Mouse (Mus musculus) 3T3-L1 (cell line): ENCODE measurements around the gene Synpo2.

Experiments used
- DNase-seq: peaks from one replicate; pipeline ENCODE4 v3.0.0-alpha.2; 2015; ENCODE audit warnings: low read depth, low spot score

The Synpo2 gene

GRCm38 (mm10) chr3:123235921-123236320 is at the start of gene Synpo2:
Gene Synpo2 (minus strand): TSS chr3:123236149.
- no peak for DNase-seq

GRCm38 (mm10) chr3:123285649-123286048 is 49.7 kb upstream of the Synpo2 start:
- DNase-seq: peak; percentile 42

DNA sequence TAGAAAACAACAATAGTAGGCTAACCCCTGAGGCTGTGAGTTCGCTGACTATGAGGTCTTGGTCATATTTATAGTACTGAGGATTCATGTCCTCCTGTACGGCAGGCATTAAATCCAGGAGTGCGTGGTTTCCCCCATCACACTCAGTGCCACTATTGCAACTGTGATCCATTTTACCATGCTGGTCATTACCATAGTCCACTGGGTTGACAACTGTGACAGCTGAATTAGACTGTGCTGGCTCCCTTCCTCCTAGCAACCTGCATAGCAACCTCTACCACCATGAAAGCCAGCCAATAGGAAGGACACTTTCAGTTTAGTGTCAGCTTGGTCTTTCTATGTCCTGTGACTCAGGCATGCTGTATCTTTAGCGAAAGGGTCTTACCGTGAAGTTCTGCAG is 48.3 kb upstream of the Synpo2 start:
- no peak for DNase-seq

DNA sequence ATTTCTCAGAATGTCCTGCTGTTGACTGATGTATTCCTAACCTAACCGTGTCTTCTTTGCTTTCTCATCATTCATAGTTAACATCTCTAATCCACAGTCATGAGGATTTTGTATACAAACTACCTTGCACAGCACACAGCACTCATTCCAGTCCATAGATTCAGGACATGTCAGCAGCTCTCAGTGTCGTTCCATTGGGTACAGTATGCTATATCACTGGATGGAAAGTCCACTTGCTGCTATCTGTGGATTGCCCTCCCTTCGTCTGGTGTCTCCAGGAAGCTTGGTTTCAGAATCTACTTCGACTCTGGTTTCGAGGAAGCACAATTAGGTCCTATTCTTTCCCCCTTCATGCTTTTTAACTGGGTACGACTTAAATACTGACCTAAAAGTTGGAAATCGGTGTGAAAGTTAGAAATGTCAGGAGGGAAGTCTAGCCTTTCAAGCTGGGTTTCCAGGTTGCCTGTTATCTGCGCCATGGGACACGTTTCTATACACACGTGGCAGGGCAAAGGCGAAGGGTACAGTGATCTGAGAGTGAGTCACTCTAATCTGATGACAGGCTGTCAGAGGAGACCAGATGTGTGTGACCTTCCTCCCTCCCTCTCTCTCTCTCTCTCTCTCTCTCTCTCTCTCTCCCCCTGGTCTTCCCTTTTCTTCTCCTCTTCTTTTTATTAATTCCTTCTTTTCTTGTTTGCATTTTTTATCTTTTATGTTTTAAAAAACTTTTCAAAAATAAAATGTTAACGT is 47.1 kb upstream of the Synpo2 start:
- DNase-seq: peak; percentile 52

DNA sequence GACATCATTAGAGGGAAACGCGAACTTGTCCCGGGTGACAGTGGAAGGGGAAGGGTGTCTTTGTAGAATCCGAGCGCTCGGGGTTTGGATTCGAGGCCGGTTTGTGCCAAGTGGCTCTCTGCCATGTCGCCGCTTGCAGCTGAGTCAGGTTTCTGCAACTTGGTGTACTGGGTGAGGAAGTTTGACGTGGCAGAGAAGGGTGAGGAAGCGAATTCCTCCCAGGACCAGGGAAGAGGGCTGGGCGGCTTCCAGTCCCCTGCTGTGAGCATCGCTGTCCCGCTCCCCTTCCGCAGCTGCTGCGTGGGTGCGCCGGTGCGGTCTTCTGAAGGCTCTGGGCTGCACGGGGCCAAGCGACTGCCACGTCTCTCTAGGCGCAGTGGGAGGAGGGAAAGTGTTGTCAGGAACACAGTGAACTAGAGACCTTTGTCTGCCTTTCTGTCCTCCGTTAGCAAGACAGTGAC is 31.8 kb upstream of the Synpo2 start:
- DNase-seq: peak; percentile 87

DNA sequence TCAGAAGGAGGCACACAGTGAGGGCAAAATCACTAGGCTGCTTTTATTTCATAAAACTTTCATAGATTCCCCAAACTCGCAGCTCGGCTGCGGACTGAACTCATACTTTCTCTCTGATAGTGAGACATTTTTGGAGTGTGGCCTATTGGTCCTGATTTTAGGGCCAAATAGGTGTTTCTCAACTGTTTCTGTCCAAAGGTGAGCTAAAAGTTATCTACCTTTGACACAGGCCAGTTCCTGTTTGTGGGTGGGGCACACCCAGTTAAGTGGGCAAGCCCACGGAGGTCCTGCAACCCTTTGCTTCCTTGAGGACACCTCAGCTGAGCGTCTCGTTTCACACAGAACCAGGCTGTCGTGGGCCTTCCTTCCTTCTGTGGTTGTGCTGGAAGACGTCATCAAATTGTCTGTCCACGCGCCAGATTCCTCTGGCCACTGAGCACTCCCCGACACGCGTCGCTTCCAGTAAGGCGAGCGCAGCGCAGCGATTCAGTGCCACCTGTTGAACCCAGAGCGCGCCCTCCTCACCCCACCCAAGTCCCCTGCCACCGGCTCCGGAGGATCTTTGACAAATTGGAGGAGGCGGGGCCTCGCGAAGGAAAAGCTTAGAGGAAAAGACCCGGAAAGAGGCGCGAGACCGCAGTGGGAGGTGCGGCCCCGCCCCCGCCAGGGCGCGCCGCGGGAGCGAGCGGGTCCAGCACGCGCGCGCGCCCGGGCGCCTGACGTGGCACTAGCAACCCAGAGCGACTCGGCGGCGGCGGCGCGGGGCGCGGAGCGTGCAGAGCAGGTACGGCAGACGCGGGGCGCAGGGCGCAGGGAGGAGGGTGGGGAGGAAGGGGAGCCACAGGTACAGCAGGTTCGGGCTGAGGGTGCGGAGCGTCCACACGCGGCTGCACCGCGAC is 31.1 kb upstream of the Synpo2 start, which contains the start of gene Sec24d:
Gene Sec24d, plus strand, starts transcription at position 703 of the 899 bp plus-strand sequence.
- peak; percentile 75 for DNase-seq

DNA sequence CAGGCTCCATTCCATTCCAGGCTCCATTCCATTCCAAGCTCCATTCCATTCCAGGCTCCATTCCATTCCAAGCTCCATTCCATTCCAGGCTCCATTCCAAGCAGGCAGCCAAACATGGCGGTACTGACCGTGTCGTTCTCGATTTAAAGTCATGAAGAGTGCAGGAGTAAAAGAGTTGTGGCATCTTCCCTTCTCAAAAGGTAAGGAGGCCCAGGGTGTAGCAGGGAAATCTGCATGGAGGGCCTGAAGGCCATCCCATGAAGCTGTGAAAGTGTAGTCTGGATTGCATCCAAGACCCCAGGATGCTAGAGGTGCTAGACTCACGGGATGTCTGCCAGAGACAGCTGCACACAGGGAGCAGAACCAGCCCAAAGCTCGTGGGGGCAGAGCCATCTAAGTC is 28.8 kb upstream of the Synpo2 start:
- DNase-seq: no peak

DNA sequence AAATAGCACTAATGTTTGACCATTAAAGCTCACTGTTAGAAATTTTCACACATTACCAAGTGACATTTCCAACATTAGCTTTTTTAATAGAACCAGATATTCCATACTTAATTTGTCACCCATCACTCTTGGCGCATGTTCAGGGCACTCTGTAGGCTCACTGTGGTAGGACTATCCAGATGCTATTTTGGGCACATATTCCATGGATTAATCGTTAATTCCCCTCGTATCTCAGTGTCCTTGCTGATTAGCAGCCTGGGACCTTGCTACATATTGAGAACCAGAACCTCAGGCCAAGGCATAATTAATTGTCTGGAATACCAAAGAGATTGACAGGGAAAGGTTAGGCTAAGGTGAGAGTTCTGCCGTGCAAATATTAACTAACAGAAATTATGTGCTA is 22.8 kb upstream of the Synpo2 start:
- DNase-seq: no peak

GRCm38 (mm10) chr3:123256181-123257101 is 20.5 kb upstream of the Synpo2 start:
- peak; percentile 86 for DNase-seq

- DNase-seq: peak; percentile 67
Observed at GRCm38 (mm10) chr3:123245646-123246045, 9.7 kb upstream of the Synpo2 start.

- DNase-seq: peak; percentile 24
Observed at GRCm38 (mm10) chr3:123244376-123244775, 8.4 kb upstream of the Synpo2 start.

- no peak for DNase-seq
Observed at GRCm38 (mm10) chr3:123237446-123237845, 1.5 kb upstream of the Synpo2 start.

DNA sequence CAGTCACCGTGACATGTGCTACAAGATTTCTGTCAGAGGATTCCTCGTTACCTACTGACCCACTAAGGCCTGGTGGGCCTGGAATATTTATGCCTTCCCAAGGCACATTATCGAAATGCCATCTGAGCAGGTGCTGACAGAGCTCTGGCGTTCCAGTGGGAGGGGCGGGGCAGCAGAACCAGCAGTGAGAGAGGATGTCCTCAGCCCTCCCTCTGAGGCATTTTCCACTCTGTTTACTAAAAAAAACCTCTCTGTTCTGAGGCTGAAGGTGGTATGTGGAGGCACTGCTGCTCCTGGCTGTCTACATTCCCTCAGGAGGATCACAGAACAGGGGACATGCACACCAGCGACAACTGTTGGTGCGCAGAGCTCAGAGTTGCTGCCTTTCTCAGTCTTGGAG is 1.1 kb upstream of the Synpo2 start:
- peak; percentile 18 for DNase-seq

GRCm38 (mm10) chr3:123235495-123235894 is 454 bp downstream of the Synpo2 start:
- no peak for DNase-seq

- DNase-seq: peak; percentile 80
Observed at GRCm38 (mm10) chr3:123234191-123234836, 1.6 kb downstream of the Synpo2 start.

DNA sequence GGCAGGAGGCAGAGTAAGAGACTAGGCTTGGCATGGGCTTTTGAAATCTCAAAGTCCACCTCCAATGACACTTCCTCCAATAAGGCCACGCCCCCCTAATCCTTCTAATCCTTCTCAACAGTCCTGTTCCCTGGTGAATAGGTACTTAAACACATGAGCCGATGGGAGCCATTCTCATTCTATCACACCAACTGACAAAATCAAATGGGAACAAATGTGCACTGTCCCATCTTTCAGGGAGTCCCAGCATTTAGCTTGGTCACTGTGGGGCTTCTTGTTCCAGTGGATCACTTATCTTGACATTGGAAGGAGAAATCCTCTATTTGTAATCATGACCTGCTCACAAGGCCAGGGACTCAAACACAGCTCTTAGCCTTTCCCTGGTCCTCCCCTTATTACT is 4.3 kb downstream of the Synpo2 start:
- DNase-seq: no peak

DNA sequence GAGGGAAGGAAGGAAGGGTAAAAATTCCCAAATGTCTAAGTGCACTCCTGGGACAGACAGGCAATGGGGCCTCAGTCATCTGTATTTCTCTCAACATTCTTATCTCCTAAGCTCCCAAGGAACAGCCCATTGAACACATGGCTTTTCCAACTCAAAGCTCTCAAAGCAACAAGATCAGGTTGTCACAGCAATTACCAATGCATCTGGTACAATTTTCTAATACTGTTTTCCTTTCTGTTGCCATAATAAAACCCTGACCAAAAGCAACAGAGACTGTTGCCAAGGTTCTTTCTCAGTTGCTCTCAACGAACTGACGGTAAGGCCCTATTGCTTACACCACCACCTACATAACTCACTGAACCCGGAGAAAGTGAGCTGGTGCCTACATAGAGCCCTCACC is 8.7 kb downstream of the Synpo2 start:
- DNase-seq: no peak

GRCm38 (mm10) chr3:123218646-123219045 is 17.3 kb downstream of the Synpo2 start:
- DNase-seq: no peak

GRCm38 (mm10) chr3:123208891-123209290 is 27.1 kb downstream of the Synpo2 start:
- no peak for DNase-seq

DNA sequence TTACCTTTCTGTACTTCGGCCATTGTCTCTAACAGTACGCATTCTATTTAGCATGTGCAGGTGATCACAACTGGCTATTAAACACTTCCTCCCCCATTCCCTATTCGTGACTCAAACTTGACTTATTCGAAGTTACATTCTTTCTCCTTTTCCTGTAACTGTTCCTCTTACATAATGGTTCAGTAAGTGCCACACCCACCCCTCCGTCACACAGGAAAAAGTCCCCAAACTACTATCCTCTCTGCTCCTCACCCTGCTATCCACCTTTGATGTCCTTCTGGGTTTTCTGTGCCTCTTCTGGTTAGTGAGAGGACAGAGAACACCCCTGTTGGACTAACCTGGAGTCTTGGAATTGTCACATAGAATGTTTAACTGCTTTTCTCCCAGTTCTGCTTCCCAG is 28.6 kb downstream of the Synpo2 start:
- DNase-seq: peak; percentile 33

GRCm38 (mm10) chr3:123205485-123205884 is 30.5 kb downstream of the Synpo2 start:
- DNase-seq: no peak
